Mouse (Mus musculus): Measurements from ENCODE around the gene 4931409K22Rik. TPM values are rescaled to one million over a fixed set of nuclear protein-coding genes. Genes with fewer than 3 reads are reported as not detected.

4931409K22Rik gene
- total RNA-seq (2021) = not detected
- long read RNA-seq = 0 reads

DNA sequence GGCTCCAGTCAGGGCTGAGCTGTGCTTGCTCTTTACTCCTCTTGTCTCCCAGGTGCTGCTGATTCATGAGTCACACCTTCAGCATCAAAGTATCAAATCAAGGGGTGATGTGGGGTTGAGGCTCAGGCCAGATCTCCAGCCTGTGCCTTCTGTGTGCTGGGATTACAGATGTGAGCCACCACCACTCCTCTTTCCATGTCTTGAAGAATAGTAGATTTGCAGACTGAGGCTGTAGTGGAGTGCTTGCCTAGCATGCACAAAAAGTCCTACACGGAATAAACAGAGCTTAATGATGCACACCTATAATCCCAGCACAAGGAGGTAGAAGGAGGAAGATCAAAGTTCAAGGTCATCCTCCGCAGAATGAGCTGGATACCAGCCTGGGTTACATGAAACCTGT is at the start of gene 4931409K22Rik:
TSS of gene 4931409K22Rik (minus strand) at position 101 of the 400 bp plus-strand sequence.
- DNase-seq (ENCODE audit: low spot score in 2 of 2) = no peak

GRCm38 (mm10) chr5:24605980-24606665 is 49.5 kb upstream of the 4931409K22Rik start:
- peak in 1 of 2 experiments; percentile 38 for DNase-seq (ENCODE audit: low spot score in 2 of 2)

- peak in 1 of 2 experiments; percentile 19 for DNase-seq (ENCODE audit: low spot score in 2 of 2)
These were observed 48.8 kb upstream of the 4931409K22Rik start for GRCm38 (mm10) chr5:24605321-24605979.

DNA sequence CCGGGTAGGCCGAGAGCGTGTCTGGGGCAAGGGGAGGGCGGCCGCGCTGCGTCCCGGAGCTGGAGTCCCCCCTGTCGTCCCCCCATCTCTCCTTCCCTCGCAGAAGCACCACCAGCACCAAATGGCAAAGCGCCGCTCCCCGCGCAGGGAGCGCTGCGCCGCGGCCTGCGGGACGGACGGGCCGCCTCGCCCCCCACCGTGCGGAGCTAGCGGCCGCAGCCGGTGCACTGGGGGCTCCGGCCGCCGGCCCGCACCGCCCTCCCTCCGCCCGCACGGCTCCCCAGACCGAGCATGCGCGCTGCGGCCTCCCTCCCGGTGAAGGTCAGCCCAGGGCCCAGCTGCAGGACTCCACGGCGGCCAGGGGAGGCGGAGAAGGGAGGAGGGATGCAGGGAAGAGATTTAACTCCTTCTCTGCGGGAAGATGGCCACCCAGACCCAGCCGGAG is 48.1 kb upstream of the 4931409K22Rik start:
- peak; percentile 76 to 86 for DNase-seq (ENCODE audit: low spot score in 2 of 2)

- no peak for DNase-seq (ENCODE audit: low spot score in 2 of 2)
These were observed 47.6 kb upstream of the 4931409K22Rik start for GRCm38 (mm10) chr5:24604080-24604655.

DNA sequence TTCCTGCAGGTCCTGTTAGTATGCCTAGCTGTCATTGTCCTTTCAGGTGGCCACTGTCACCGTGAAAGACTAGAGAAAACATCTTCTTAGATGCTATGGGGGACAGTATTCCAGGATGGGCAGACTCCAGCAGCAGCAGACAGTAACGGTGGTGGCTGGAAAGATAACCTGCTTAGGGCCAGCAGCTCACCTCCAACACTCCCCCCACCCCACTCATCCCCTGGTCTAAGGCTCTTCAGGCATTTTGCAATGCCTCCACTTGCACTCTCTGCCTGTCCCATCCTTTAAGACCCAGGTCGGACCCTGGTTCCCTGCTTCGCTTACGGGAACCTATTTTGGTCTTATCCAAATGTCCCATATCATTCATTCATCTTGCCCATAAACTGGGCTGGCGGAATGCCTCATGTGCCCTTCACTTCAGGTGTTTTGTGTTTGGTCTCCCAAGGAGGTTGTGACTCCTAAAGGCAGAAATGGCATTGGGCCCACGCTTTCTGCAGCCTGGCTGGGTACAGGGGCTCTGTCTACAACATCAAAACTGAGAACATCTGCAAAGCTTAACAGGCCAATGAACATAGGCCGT is 46.9 kb upstream of the 4931409K22Rik start:
- DNase-seq (ENCODE audit: low spot score in 2 of 2) = no peak

- DNase-seq (ENCODE audit: low spot score in 2 of 2) = peak in 1 of 2 experiments; percentile 69
These were observed 46.2 kb upstream of the 4931409K22Rik start for GRCm38 (mm10) chr5:24602751-24603343.

- DNase-seq (ENCODE audit: low spot score in 2 of 2) = peak; percentile 72 to 75
These were observed 45.5 kb upstream of the 4931409K22Rik start for GRCm38 (mm10) chr5:24601911-24602750.

GRCm38 (mm10) chr5:24601071-24601835 is 44.6 kb upstream of the 4931409K22Rik start:
- no peak for DNase-seq (ENCODE audit: low spot score in 2 of 2)

GRCm38 (mm10) chr5:24600236-24600635 is 43.6 kb upstream of the 4931409K22Rik start:
- no peak for DNase-seq (ENCODE audit: low spot score in 2 of 2)

DNA sequence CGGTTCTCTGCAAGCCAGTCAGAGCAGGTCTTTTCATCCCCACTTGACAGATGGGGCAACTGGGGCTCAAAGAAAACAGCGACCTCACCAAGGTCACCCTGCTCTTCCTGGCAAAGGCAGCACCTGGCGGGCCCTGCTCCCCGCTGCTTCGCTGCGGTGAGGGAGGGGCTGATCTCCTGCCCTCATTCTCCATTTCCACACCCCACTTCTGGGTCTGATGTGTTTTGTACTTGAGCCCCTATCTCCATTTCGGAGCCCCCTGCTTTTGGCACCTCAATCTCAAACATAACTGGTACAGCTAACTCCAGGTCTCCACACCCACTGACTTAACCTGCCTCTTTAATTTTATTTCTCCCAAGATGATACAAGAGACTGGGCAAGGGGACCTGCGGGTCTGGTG is 42.5 kb upstream of the 4931409K22Rik start:
- DNase-seq (ENCODE audit: low spot score in 2 of 2) = peak in 1 of 2 experiments; percentile 14

GRCm38 (mm10) chr5:24598570-24599006 is 42.0 kb upstream of the 4931409K22Rik start:
- DNase-seq (ENCODE audit: low spot score in 2 of 2) = peak; percentile 71 to 84

GRCm38 (mm10) chr5:24597901-24598569 is 41.4 kb upstream of the 4931409K22Rik start:
- DNase-seq (ENCODE audit: low spot score in 2 of 2) = peak in 1 of 2 experiments; percentile 38

- DNase-seq (ENCODE audit: low spot score in 2 of 2) = peak; percentile 84 to 87
These were observed 40.7 kb upstream of the 4931409K22Rik start for GRCm38 (mm10) chr5:24597221-24597728.

- peak; percentile 63 to 69 for DNase-seq (ENCODE audit: low spot score in 2 of 2)
These were observed 40.0 kb upstream of the 4931409K22Rik start for GRCm38 (mm10) chr5:24596519-24597171.

- peak in 1 of 2 experiments; percentile 17 for DNase-seq (ENCODE audit: low spot score in 2 of 2)
These were observed 39.3 kb upstream of the 4931409K22Rik start for GRCm38 (mm10) chr5:24595786-24596380.

DNA sequence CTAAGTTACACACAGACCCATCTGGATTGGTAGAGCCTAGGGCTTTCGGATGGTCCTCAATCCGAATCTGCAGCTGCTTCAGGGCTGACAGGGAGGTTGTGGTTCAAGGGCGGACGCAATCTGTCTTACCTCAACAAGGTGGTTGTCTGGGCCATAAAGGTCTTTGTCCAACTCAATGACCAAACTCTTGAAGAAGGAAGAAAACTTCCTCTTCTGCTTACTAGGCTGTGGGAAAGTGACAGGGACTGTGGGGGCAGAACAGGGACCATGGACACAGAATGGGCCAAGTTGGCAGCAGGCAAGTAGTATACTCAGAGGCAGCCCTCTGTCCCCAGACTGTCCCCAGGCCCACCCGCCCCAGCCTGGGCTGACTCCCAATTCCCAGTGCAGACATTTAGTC is 38.7 kb upstream of the 4931409K22Rik start:
- no peak for DNase-seq (ENCODE audit: low spot score in 2 of 2)

GRCm38 (mm10) chr5:24594346-24594745 is 37.7 kb upstream of the 4931409K22Rik start:
- DNase-seq (ENCODE audit: low spot score in 2 of 2) = no peak
